Mouse (Mus musculus) ovary, adult 18-20 months (tissue): ENCODE measurements around the gene Palmd.

ENCODE experiments used
- DNase-seq: peaks from one replicate; pipeline ENCODE4 v3.0.0; 2022; ENCODE audit warnings: low spot score, mixed read lengths

The Palmd gene

DNA sequence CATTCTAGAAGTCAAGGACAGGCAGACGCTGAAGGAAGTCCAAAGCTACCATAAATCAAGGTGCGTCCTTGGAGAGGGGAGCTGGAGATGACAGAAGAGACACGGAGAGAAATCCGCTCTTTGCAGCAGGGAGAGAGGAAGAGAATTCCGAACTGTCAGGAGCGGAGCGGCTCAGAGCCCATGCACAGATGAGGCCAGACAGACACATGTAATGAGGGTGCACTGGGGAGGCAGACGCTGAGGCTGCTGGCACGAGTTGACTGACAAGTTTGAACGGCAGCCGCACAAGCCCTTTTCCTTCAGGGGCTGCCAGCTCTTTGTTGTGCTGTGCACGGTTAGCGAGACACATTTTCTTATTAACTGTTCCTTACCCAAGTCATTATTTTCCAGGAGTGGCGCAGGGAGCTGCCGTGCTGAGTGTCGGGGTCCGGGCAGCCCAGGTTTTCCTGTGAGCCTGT is at the start of gene Palmd:
Palmd (minus strand) TSS at position 448 of the 458 bp plus-strand sequence.
- DNase-seq, result peak; percentile 12

GRCm38 (mm10) chr3:117010182-117010581 is 41.4 kb upstream of the Palmd start:
- no peak for DNase-seq

GRCm38 (mm10) chr3:117007340-117007739 is 38.6 kb upstream of the Palmd start:
- no peak for DNase-seq

- DNase-seq, result no peak
Measured at GRCm38 (mm10) chr3:117006636-117007035, 37.8 kb upstream of the Palmd start.

GRCm38 (mm10) chr3:117003379-117003778 is 34.6 kb upstream of the Palmd start:
- no peak for DNase-seq

DNA sequence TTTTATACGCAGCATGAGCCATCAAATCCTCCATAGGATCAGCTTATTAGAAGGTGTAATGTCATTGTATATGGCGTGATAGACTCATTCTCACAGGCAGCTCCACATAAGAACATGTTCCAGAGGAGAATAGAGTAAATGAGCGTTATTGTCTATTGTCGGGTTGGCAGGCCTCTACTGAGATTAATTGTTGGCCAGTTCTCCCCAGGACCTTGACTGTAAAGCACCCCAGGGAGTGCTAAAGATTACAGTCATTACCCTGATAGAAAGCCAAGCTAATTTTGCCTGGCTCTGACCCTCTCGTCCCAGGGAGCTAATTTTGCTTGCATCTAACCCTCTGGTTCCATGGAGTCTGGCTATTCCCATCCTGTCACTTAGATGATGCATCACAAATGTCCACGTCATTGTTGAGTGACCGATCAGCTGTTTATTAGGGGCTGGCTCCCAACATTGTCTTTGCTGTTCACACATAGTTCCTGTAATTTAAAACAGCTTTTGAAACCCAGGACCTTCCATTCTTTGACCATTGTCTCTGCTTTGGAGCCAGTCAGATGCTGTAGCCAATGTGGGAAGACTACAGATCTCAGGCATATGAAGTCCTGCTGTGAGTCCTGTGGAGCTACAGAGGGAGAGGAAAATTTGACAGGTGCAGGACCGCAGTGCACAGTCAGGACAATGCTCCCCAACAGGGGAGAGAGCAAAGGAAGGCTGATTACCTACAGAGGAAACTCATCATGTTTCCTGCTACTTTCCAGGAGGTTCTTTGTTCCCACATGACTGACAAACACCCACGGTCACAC is 33.1 kb upstream of the Palmd start:
- DNase-seq, result no peak

GRCm38 (mm10) chr3:116993011-116993410 is 24.2 kb upstream of the Palmd start:
- no peak for DNase-seq

DNA sequence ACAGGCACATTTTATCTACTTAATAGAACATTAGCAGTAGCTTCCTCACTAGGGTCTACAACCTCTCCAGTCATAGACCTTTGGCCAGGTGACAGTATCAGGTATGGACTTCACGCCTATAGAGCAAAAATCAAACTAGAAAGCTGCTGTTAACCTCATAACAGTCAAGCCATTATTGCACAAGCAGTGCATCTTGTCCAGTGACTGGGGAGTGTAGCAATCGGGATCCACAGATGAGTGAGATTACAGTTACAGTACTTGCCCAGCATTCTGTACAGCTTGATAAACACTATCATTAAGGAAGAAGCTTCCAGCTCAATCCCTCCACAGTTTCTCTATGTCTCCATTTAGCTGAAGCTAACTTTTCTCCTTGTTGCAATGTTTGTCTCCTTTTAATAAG is 22.4 kb upstream of the Palmd start:
- no peak for DNase-seq

GRCm38 (mm10) chr3:116988221-116988620 is 19.4 kb upstream of the Palmd start:
- no peak for DNase-seq

DNA sequence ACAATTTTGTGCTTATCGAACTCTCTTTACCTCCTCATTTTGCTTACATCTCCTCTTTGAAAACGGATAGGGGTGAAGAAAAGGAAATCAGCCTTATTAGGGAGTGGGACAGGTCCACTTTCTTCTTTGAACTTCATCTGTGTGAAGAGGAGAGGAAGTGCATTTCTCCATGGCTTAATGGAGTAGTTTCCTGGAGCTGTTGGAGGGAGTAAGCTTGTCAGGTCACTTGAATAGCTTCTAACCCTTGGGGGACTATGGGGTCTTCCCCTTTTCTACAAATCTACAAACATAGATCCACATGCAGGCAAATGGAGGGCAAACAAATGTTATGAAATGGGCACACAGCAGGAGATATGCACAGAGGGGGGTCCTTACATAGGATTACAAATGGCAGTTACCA is 17.7 kb upstream of the Palmd start:
- DNase-seq, result no peak

DNA sequence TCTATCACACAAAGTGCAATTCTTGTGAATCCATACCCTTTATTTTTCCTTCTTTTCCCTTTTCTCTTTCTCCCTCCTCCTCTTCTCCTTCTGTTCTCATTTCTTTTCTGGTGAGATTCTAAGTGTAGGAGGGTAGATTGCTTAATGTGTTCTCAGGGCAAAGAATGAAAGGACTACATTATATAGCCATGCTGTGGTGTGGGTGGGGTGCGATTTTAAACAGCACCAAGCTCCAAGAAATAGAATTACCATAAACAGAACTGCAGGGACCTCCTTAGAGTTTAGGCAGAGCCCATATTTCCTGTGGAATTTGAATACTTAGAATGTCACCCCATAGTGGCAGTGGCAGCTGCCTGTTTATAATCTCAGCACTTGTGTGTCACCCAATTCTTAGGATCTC is 17.0 kb upstream of the Palmd start:
- no peak for DNase-seq

- DNase-seq, result no peak
Measured at GRCm38 (mm10) chr3:116985042-116985455, 16.3 kb upstream of the Palmd start.

GRCm38 (mm10) chr3:116981811-116982575 is 13.2 kb upstream of the Palmd start:
- no peak for DNase-seq

- DNase-seq, result no peak
Measured at GRCm38 (mm10) chr3:116969786-116970185, 999 bp upstream of the Palmd start.

GRCm38 (mm10) chr3:116969003-116969402 is 216 bp upstream of the Palmd start:
- DNase-seq, result no peak

DNA sequence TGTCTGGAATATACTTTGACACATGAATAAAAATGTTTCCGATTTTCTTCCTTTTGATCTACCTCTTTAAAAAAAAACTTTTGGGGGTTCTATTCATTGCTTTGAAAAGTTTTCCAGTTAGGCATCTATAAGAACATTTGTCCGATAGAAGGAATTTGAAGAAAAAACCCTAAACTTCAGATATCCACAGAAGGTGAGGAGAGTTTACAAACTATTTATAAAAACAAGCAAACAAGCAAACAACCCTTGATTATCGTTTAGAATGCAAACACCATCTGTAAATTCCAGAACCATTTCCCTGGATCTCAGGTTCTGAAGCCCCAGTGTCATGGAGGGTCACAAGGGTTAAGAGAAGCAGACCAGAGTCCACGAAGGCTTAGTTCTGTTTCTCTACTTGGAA is 820 bp downstream of the Palmd start, which contains the start of gene 4930455H04Rik:
4930455H04Rik (plus strand) TSS at position 301 of the 400 bp plus-strand sequence.
- DNase-seq, result no peak

DNA sequence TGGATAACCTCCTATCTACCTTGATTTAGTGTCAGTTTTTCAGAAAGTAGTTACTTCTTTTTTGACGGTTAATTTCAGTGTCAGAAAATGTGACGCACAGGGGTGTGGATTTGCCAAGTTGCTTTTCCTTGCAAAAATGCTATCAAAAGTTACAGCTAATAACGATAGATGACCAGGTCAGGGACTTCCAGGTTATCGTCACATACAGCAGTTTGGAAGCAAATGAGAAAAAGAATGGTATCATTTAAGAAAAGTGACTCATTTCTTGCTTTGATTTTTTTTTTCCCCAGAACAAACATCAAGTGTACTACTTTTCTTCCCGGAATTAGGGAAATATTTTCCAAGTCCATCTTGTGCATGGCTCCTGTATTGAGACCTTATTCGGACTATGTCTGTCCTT is 1.4 kb downstream of the Palmd start:
- no peak for DNase-seq

DNA sequence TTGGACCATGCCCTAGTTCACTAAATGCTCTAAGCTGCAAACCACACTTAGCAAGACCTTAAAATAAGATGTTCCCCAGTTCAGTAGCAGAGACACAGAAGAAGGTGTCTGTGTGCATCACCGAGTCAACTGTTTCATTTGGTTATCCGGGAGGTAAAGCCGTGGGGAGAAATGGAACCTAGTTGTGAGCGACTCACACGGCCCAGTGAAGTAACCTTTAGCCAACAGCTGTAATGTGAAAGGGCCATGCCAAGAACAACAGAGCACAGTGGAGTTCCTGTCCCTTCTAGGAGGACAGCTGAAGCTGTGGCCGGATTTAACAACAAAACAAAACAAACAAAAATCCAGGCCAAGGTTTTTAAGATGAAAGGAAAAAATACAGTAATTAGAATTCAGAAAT is 2.0 kb downstream of the Palmd start:
- no peak for DNase-seq

DNA sequence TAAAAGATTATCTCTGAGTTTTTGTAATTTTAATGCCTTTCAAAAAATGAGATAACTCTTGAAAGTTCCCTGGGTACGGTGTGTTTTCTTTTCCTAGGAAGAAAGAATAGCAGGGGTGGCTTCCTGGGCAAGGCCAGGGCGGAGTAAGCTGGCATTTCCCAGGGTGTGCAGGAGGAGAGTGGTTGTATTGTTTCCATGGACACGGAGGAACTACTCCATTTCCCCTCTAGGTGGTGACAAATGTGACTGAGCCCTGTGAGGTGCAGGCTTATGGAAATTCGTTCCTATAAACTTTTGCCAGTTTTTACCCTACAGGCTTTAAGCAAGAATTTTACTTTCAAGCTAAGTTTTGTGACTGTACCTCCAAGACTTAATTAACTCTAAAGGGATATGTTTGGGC is 2.6 kb downstream of the Palmd start:
- no peak for DNase-seq

GRCm38 (mm10) chr3:116964426-116964825 is 4.4 kb downstream of the Palmd start:
- DNase-seq, result peak; percentile 19

DNA sequence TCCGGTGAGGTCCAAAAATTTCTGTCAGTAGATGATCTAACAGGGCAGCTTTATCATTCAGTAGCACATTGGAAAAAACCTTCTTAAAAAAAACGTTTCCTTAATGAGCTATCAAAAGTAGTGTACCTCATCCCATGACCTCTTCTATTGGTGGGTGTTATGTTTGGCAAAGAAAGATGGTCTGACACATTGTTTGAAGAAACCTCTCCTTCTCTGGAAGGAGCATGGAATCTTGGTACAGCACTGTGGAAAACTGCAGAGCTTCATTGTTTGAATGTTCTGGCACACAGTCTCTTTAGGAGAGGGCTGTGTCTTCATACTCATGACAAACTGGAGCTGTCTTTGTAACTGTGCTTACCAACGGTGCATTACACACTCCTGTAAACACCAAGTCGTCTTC is 5.6 kb downstream of the Palmd start:
- DNase-seq, result no peak

DNA sequence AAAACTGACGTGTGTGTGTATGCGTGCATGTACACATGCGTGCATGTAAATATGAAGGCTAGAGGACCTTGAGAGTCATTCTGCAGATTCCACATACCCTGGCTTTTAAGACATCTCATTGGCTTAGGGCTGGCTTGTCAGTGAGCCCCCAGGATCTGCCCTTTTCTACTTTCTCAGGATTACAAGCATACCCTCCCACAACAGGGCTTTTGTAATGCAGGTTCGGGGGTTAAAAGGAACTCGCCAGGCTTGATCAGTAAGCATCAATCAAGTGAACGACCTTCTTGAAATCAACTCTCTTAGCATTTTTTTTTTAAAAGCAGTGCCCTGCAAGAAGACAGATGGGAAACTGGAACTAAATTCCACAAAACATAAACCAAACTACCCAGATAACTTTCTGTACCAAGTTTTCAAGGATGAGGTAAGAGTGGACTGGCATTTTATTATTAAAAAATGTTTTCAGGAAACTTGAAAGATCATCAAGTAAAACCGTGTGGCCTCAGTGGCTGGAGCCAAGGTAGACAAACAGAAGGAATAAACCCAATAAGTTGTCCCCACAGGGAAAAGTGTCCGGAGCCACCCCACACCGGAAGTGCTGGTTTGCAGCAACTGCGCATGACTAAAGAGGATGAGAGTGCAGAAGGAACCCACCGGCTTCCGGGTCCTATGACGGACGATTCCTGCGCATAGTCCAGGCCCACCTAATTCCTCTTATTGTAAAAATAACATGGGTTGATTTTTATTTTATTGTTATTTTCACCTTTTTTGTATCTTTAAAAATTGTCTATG is 7.2 kb downstream of the Palmd start:
- no peak for DNase-seq
